In the genomic region with DNA sequence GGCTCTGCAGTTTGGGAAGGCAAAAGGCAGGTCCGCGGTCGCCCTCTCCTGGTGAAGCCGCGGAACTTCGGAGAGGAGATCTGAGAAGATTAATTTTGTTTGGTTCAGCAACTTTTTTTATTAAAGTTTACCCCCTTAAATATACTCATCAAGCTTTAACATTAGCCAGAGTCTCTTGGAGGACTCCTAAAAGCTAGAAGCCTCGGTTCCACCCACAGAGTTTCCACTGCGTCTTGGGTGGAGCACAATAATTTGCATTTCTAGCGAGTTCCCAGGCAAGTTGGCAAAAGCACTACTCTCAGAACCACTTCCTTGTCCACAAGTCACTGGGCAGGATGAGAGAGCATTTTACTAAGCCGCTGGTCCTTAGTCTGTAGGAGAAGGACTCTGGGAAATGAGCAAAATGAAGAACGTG, we compare ENCODE assay signal across 7 mouse cellular contexts.
DNase-seq lines count a peak whose midpoint lies in the region; ATAC-seq lines count a peak whose summit lies in the region.

No protein-coding gene starts in this region.

- DNase-seq in adrenal gland, adult 8-10 months: peak; percentile 57
- DNase-seq in embryo, embryonic 9.5 days (ENCODE audit: extremely low spot score): peak; percentile 80
- peak; percentile 70 to 82 for DNase-seq in gastrocnemius, postnatal 4 days (ENCODE audit: low spot score in 2 of 2)
- DNase-seq in left cerebral cortex, postnatal 4 days: peak; percentile 86
- DNase-seq in midbrain, embryonic 11.5 days (ENCODE audit: low spot score, missing footprints): no peak
- DNase-seq in skeletal muscle tissue, adult 2 months (ENCODE audit: low read depth, low spot score): peak; percentile 39

- peaks cover 8% of the 10 kb centered on the region for H3K4me1 ChIP-seq in intestine, embryonic 16.5 days (ENCODE audit: control insufficient read depth, insufficient read depth, low read length)
- no peaks in the 10 kb centered on the region; the same call in 1 of the 2 replicates for H3K4me1 ChIP-seq in midbrain, embryonic 11.5 days (ENCODE audit: control insufficient read depth, insufficient read depth, low read length)

- H3K27me3 ChIP-seq in intestine, embryonic 16.5 days (replicated peaks; ENCODE audit: control insufficient read depth, insufficient read depth, low read length): no peaks in the 10 kb centered on the region
- no peaks in the 10 kb centered on the region for H3K27me3 ChIP-seq in midbrain, embryonic 11.5 days (ENCODE audit: control insufficient read depth, insufficient read depth, low read length)

- H3K9ac ChIP-seq in intestine, embryonic 16.5 days (ENCODE audit: low read depth, low read length): peak overlapping the region; percentile 58
- H3K9ac ChIP-seq in midbrain, embryonic 11.5 days (ENCODE audit: low read length): peak overlapping the region; percentile 59

- ATAC-seq in intestine, embryonic 16.5 days: 0 out of 2 replicates have a peak, but pooled peaks have one; percentile 8
- peak; percentile 28; the same call in 1 of the 2 replicates for ATAC-seq in midbrain, embryonic 11.5 days (ENCODE audit: low FRiP score)

- H3K36me3 ChIP-seq in intestine, embryonic 16.5 days (ENCODE audit: control insufficient read depth, insufficient read depth, low read length): no peaks in the 10 kb centered on the region
- H3K36me3 ChIP-seq in midbrain, embryonic 11.5 days (ENCODE audit: control insufficient read depth, insufficient read depth, low read length): no peaks in the 10 kb centered on the region

- H3K4me3 ChIP-seq in intestine, embryonic 16.5 days (ENCODE audit: low read length): peak overlapping the region; percentile 48
- peak overlapping the region; percentile 41 for H3K4me3 ChIP-seq in midbrain, embryonic 11.5 days (ENCODE audit: low read depth, low read length)

- H3K27ac ChIP-seq in intestine, embryonic 16.5 days (ENCODE audit: low read length): no peak overlapping the region
- H3K27ac ChIP-seq in midbrain, embryonic 11.5 days (ENCODE audit: low read depth, low read length): no peak overlapping the region

- WGBS in intestine, embryonic 16.5 days: 6% methylated on average over 11 of the region's 11 CpGs
- 7% methylated on average over 11 of the region's 11 CpGs for WGBS in midbrain, embryonic 11.5 days

- intact Hi-C loops in left cerebral cortex, postnatal 4 days (cut with DNase I): loop anchor here (5.0 to 10.0 kb wide), 4 partner anchors 338 to 1538 kb away; a partner anchor contains a TSS

- peak overlapping the region; percentile 82 for H3K4me2 ChIP-seq in intestine, embryonic 16.5 days (ENCODE audit: low read depth, low read length)
- peak overlapping the region; percentile 50 for H3K4me2 ChIP-seq in midbrain, embryonic 11.5 days

- H3K9me3 ChIP-seq in intestine, embryonic 16.5 days (ENCODE audit: control insufficient read depth, low read length): no peaks in the 10 kb centered on the region
- no peaks in the 10 kb centered on the region for H3K9me3 ChIP-seq in midbrain, embryonic 11.5 days (ENCODE audit: control insufficient read depth, low read length)
